Mouse (Mus musculus): Measurements from ENCODE around the gene Igfbp1.

The Igfbp1 gene

GRCm38 (mm10) chr11:7234981-7235609, 37.5 kb downstream of the Igfbp1 start:
- no peak for DNase-seq

- DNase-seq, result no peak
Measured at GRCm38 (mm10) chr11:7236751-7237150, 39.2 kb downstream of the Igfbp1 start.

GRCm38 (mm10) chr11:7237712-7238111, 40.1 kb downstream of the Igfbp1 start:
- no peak for DNase-seq

GRCm38 (mm10) chr11:7238546-7238945, 41.0 kb downstream of the Igfbp1 start:
- DNase-seq, result no peak

GRCm38 (mm10) chr11:7239041-7239740, 41.6 kb downstream of the Igfbp1 start:
- no peak for DNase-seq

- DNase-seq, result no peak
Measured at GRCm38 (mm10) chr11:7244782-7245181, 47.2 kb downstream of the Igfbp1 start.

GRCm38 (mm10) chr11:7250415-7250814, 52.8 kb downstream of the Igfbp1 start:
- DNase-seq, result no peak

- no peak for DNase-seq
Measured at GRCm38 (mm10) chr11:7250870-7251269, 53.3 kb downstream of the Igfbp1 start.

Data from kidney, postnatal 10 days (tissue).